Mouse (Mus musculus) hindbrain, embryonic 14.5 days (tissue): ENCODE measurements around the gene Nsl1. TPM values are rescaled to one million over a fixed set of nuclear protein-coding genes. Genes with fewer than 3 reads are reported as not detected.
A peak's percentile ranks its signal among the peaks of the same experiment; 100 is the strongest.

Experiments used
- ATAC-seq: fragments of 200-750 bp; cut with Nextera tagmentation; 2 replicates; pipeline ENCODE4 v1.8.0; 2017; ENCODE audit warnings: moderate number of reproducible peaks, mild to moderate bottlenecking, moderate TSS enrichment, moderate library complexity; ENCODE audit not compliant: low FRiP score
- DNase-seq: peaks from one replicate; pipeline ENCODE4 v3.0.0-alpha.2; 2015; ENCODE audit warnings: low spot score
- H3K27ac ChIP-seq: fragments of 300-500 bp; sonication (generic); 2 replicates; pipeline ENCODE4 v1.5.1; 2014; ENCODE audit warnings: mild to moderate bottlenecking, moderate library complexity
- H3K27me3 ChIP-seq: fragments of 300-500 bp; sonication (generic); 2 replicates; pipeline ENCODE4 v1.6.1; 2014; ENCODE audit warnings: mild to moderate bottlenecking, low read length, mixed read lengths; ENCODE audit not compliant: control insufficient read depth, insufficient read depth
- H3K36me3 ChIP-seq: fragments of 300-500 bp; sonication (generic); replicated peaks from 2 replicates; pipeline ENCODE4 v1.6.1; 2014; ENCODE audit not compliant: control insufficient read depth, insufficient read depth
- H3K4me1 ChIP-seq: fragments of 300-500 bp; sonication (generic); replicated peaks from 2 replicates; pipeline ENCODE4 v1.6.1; 2014; ENCODE audit warnings: antibody characterized with exemption, low read length, mixed read lengths; ENCODE audit not compliant: control insufficient read depth, insufficient read depth
- H3K4me2 ChIP-seq: fragments of 300-500 bp; sonication (generic); replicated peaks from 2 replicates; pipeline ENCODE4 v1.6.1; 2014; ENCODE audit warnings: mild to moderate bottlenecking, moderate library complexity
- H3K4me3 ChIP-seq: fragments of 300-500 bp; sonication (generic); replicated peaks from 2 replicates; pipeline ENCODE4 v1.5.1; 2014; ENCODE audit warnings: mild to moderate bottlenecking, low read length
- H3K9ac ChIP-seq: fragments of 300-500 bp; sonication (generic); 2 replicates; pipeline ENCODE4 v1.6.1; 2014
- H3K9me3 ChIP-seq: fragments of 300-500 bp; sonication (generic); 2 replicates; pipeline ENCODE4 v1.6.1; 2016; ENCODE audit warnings: low read length; ENCODE audit not compliant: control insufficient read depth
- WGBS: fragments of 180-500 bp; shearing (Covaris S2); extraction: QIAGEN DNeasy Blood & Tissue Kit; methylation state at CpG from one replicate; pipeline ENCODE4 v1.1.7; 2014; 5-methylcytosine and 5-hydroxymethylcytosine counted together
- polyA plus RNA-seq: library from polyadenylated mRNA; unstranded; fragments of >200 nt; fragmentation: Nextera tagmentation; extraction: Ambion mirVana; gene quantifications from 2 replicates; pipeline ENCODE4 v1.2.1, GENCODE M21; 2014

Nsl1 gene
- polyA plus RNA-seq, 1 experiment from 2014 or later = 3.6 TPM

GRCm38 (mm10) chr1:191111146-191111545 is 48.3 kb downstream of the Nsl1 start:
- ATAC-seq (no peak), DNase-seq (no peak)

GRCm38 (mm10) chr1:191114868-191115267 is 52.1 kb downstream of the Nsl1 start:
- WGBS = 74% methylated on average over 7 of the region's 7 CpGs
- Histone ChIP-seq H3K27me3 (no peaks in the 10 kb centered on the region), H3K9me3 (no peaks in the 10 kb centered on the region), H3K9ac (no peak overlapping the region), H3K4me3 (no peak overlapping the region), H3K27ac (no peak overlapping the region), H3K4me2 (no peak overlapping the region), H3K4me1 (no peaks in the 10 kb centered on the region), H3K36me3 (no peaks in the 10 kb centered on the region)
- no peak for DNase-seq
- ATAC-seq = no peak

More at GRCm38 (mm10) chr1:191111146-191111545, 48.3 kb downstream of the Nsl1 start:
- no peak overlapping the region for H3K9ac ChIP-seq
- H3K27me3 ChIP-seq = no peaks in the 10 kb centered on the region
- WGBS = 67% methylated on average over 8 of the region's 8 CpGs
- H3K9me3 ChIP-seq = no peaks in the 10 kb centered on the region
- H3K4me1 ChIP-seq = no peaks in the 10 kb centered on the region
- no peaks in the 10 kb centered on the region for H3K36me3 ChIP-seq
- no peak overlapping the region for H3K4me3 ChIP-seq
- no peak overlapping the region for H3K27ac ChIP-seq
- H3K4me2 ChIP-seq = no peak overlapping the region

GRCm38 (mm10) chr1:191115514-191116238 is 52.9 kb downstream of the Nsl1 start:
- Histone ChIP-seq H3K9ac (no peak overlapping the region), H3K4me1 (no peaks in the 10 kb centered on the region), H3K36me3 (no peaks in the 10 kb centered on the region), H3K27ac (no peak overlapping the region), H3K27me3 (no peaks in the 10 kb centered on the region), H3K4me2 (no peak overlapping the region), H3K4me3 (no peak overlapping the region), H3K9me3 (no peaks in the 10 kb centered on the region)
- no peak for DNase-seq
- ATAC-seq = peak; percentile 40; the same call in 1 of the 2 replicates
- 70% methylated on average over 11 of the region's 11 CpGs for WGBS

GRCm38 (mm10) chr1:191122744-191123143 is 59.9 kb downstream of the Nsl1 start:
- H3K36me3 ChIP-seq = no peaks in the 10 kb centered on the region
- no peaks in the 10 kb centered on the region for H3K27me3 ChIP-seq
- ATAC-seq = no peak
- no peak for DNase-seq
- H3K4me1 ChIP-seq = no peaks in the 10 kb centered on the region
- no peaks in the 10 kb centered on the region for H3K9me3 ChIP-seq
- H3K4me2 ChIP-seq = no peak overlapping the region
- 66% methylated on average over 3 of the region's 3 CpGs for WGBS
- H3K9ac ChIP-seq = no peak overlapping the region
- no peak overlapping the region for H3K27ac ChIP-seq
- H3K4me3 ChIP-seq = no peak overlapping the region

- Histone ChIP-seq H3K9me3 (no peaks in the 10 kb centered on the region), H3K27ac (no peak overlapping the region), H3K4me2 (no peak overlapping the region), H3K9ac (no peak overlapping the region), H3K4me3 (no peak overlapping the region), H3K4me1 (no peaks in the 10 kb centered on the region), H3K27me3 (no peaks in the 10 kb centered on the region), H3K36me3 (no peaks in the 10 kb centered on the region)
- no peak for DNase-seq
- ATAC-seq = no peak
- 92% methylated on average over 2 of the region's 2 CpGs for WGBS
Measured at GRCm38 (mm10) chr1:191123696-191124095, 60.9 kb downstream of the Nsl1 start.

- no peak for ATAC-seq
- H3K27ac ChIP-seq = no peak overlapping the region
- no peak overlapping the region for H3K9ac ChIP-seq
- no peaks in the 10 kb centered on the region for H3K27me3 ChIP-seq
- WGBS = 54% methylated on average over 4 of the region's 4 CpGs
- H3K9me3 ChIP-seq = 0 out of 2 replicates have a peak, but pooled peaks cover under 1% of the 10 kb centered on the region
- H3K4me1 ChIP-seq = no peaks in the 10 kb centered on the region
- no peak overlapping the region for H3K4me3 ChIP-seq
- H3K36me3 ChIP-seq = no peaks in the 10 kb centered on the region
- DNase-seq = no peak
- no peak overlapping the region for H3K4me2 ChIP-seq
Measured at GRCm38 (mm10) chr1:191124288-191124687, 61.5 kb downstream of the Nsl1 start.

GRCm38 (mm10) chr1:191125811-191126638 is 63.2 kb downstream of the Nsl1 start:
- DNase-seq (peak; percentile 36), ATAC-seq (peak; percentile 72; the same call in 1 of the 2 replicates)
- 19% methylated on average over 38 of the region's 38 CpGs for WGBS
- Histone ChIP-seq H3K4me3 (peak overlapping the region; percentile 14; the same call in 1 of the 2 replicates), H3K4me2 (peak overlapping the region; percentile 51), H3K9ac (0 out of 2 replicates have a peak overlapping the region, but pooled peaks have one; percentile 24), H3K27ac (no peak overlapping the region), H3K9me3 (peaks cover 11% of the 10 kb centered on the region; the same call in 1 of the 2 replicates), H3K27me3 (no peaks in the 10 kb centered on the region), H3K36me3 (no peaks in the 10 kb centered on the region), H3K4me1 (no peaks in the 10 kb centered on the region)

GRCm38 (mm10) chr1:191131692-191132091 is 68.9 kb downstream of the Nsl1 start:
- no peak for DNase-seq
- no peak overlapping the region for H3K27ac ChIP-seq
- no peak overlapping the region for H3K4me2 ChIP-seq
- WGBS = 87% methylated on average over 2 of the region's 2 CpGs
- peaks cover 11% of the 10 kb centered on the region; the same call in 1 of the 2 replicates for H3K9me3 ChIP-seq
- H3K27me3 ChIP-seq = no peaks in the 10 kb centered on the region
- H3K4me1 ChIP-seq = no peaks in the 10 kb centered on the region
- ATAC-seq = no peak
- no peak overlapping the region for H3K4me3 ChIP-seq
- no peak overlapping the region for H3K9ac ChIP-seq
- H3K36me3 ChIP-seq = no peaks in the 10 kb centered on the region

- no peak overlapping the region for H3K27ac ChIP-seq
- no peaks in the 10 kb centered on the region for H3K27me3 ChIP-seq
- no peaks in the 10 kb centered on the region for H3K36me3 ChIP-seq
- peak; percentile 20 for DNase-seq
- 65% methylated on average over 5 of the region's 5 CpGs for WGBS
- no peaks in the 10 kb centered on the region for H3K4me1 ChIP-seq
- no peak overlapping the region for H3K4me2 ChIP-seq
- no peak for ATAC-seq
- no peak overlapping the region for H3K4me3 ChIP-seq
- H3K9me3 ChIP-seq = peaks cover 11% of the 10 kb centered on the region; the same call in 1 of the 2 replicates
- H3K9ac ChIP-seq = no peak overlapping the region
Measured at GRCm38 (mm10) chr1:191132240-191132639, 69.4 kb downstream of the Nsl1 start.
